Comparison of ENCODE assay signal across 13 mouse cellular contexts in genomic region chr1:34858671-34859070, GRCm38 (mm10). TPM values are rescaled to one million over a fixed set of nuclear protein-coding genes. Genes with fewer than 3 reads are reported as not detected.
A peak's percentile ranks its signal among the peaks of the same experiment; 100 is the strongest.
DNase-seq lines count a peak whose midpoint lies in the region; ATAC-seq lines count a peak whose summit lies in the region.
"Had no signal": no experiment of that assay in that cellular context is flagged by ENCODE, and none has a peak within 500 bp of the region (broad histone marks: within the 10 kb centered on the region; RNA-seq: fewer than 3 reads in every experiment).

No protein-coding gene starts in this region.

- no peak overlapping the region for H3K4me3 ChIP-seq in intestine, embryonic 16.5 days (ENCODE audit: low read length)
- H3K4me3 ChIP-seq in macrophage (ENCODE audit: inconsistent target), result no peak overlapping the region
- H3K4me3 ChIP-seq: midbrain, embryonic 15.5 days had no signal

- 0 out of 2 replicates have a peak overlapping the region, but pooled peaks have one; percentile 4 for H3K4me2 ChIP-seq in intestine, embryonic 16.5 days (ENCODE audit: low read depth, low read length)
- H3K4me2 ChIP-seq: midbrain, embryonic 15.5 days had no signal

- ATAC-seq in intestine, embryonic 16.5 days, result peak; percentile 97
- ATAC-seq in erythroblast, adult 5-6 weeks (replicated peaks; ENCODE audit: low FRiP score, poor library complexity, severe bottlenecking), result no peak
- ATAC-seq: hindbrain, postnatal 0 days; midbrain, embryonic 15.5 days had no signal

- peaks cover 7% of the 10 kb centered on the region; the same call in 1 of the 2 replicates for H3K36me3 ChIP-seq in intestine, embryonic 16.5 days (ENCODE audit: control insufficient read depth, insufficient read depth, low read length)
- H3K36me3 ChIP-seq in macrophage (ENCODE audit: inconsistent target), result peaks cover 24% of the 10 kb centered on the region

- peak; percentile 28 to 37 for DNase-seq in urinary bladder, adult 18-20 months (ENCODE audit: low spot score in 2 of 2)
- no peak for DNase-seq in urinary bladder, postnatal 25 days (ENCODE audit: low spot score)
- no peak for DNase-seq in layer of hippocampus, adult 8-10 months (ENCODE audit: low spot score in 2 of 2)
- DNase-seq in gastrocnemius, adult 8-10 months (ENCODE audit: low spot score in 2 of 2), result no peak
- DNase-seq: adrenal gland, postnatal 25 days; cerebellum, postnatal 36 days; gastrocnemius, postnatal 36 days; thymus, adult 18-20 months had no signal

- 46% methylated on average over 5 of the region's 5 CpGs for WGBS in intestine, embryonic 16.5 days
- 18% methylated on average over 5 of the region's 5 CpGs for WGBS in macrophage (ENCODE audit: missing documents)

- H3K9ac ChIP-seq in intestine, embryonic 16.5 days (ENCODE audit: low read depth, low read length), result peak overlapping the region; percentile 20; the same call in 1 of the 2 replicates
- H3K9ac ChIP-seq: midbrain, embryonic 15.5 days had no signal

- H3K9me3 ChIP-seq in intestine, embryonic 16.5 days (ENCODE audit: control insufficient read depth, low read length), result no peaks in the 10 kb centered on the region
- H3K9me3 ChIP-seq: midbrain, embryonic 15.5 days had no signal

- H3K4me1 ChIP-seq in intestine, embryonic 16.5 days (ENCODE audit: control insufficient read depth, insufficient read depth, low read length), result 0 out of 2 replicates have a peak, but pooled peaks cover 3% of the 10 kb centered on the region
- H3K4me1 ChIP-seq: midbrain, embryonic 15.5 days had no signal

- peak overlapping the region; percentile 64 for H3K27ac ChIP-seq in intestine, embryonic 16.5 days (ENCODE audit: low read length)
- H3K27ac ChIP-seq in macrophage, result peak overlapping the region; percentile 58
- H3K27ac ChIP-seq: hindbrain, postnatal 0 days; midbrain, embryonic 15.5 days had no signal

- no peaks in the 10 kb centered on the region for H3K27me3 ChIP-seq in intestine, embryonic 16.5 days (replicated peaks; ENCODE audit: control insufficient read depth, insufficient read depth, low read length)
- H3K27me3 ChIP-seq: midbrain, embryonic 15.5 days had no signal

- peaks cover 80% of the 10 kb centered on the region for H3K79me2 ChIP-seq in macrophage (ENCODE audit: inconsistent target)

RNA-seq across cellular contexts. Expression of gene Plekhb2, which starts 8.9 kb away (rescaled TPM):
- polyA plus RNA-seq in intestine, embryonic 16.5 days (2015; fragmentation: Nextera tagmentation; extraction: Ambion mirVana), result 118 and 132 TPM in 2 replicates
- total RNA-seq in macrophage (2018; cell fraction: chromatin; rRNA removed), result 10 to 100 TPM; 30.8 to 82.0 (median 54.7) TPM
- total RNA-seq in macrophage (2018; cell fraction: cytosol; rRNA removed), result 100 to 1,000 TPM in 18 of 26 experiments, 10 to 100 TPM in 8; 89.8 to 155 (median 119) TPM
- 100 to 1,000 TPM in 5 of 26 experiments, 10 to 100 TPM in 21; 63.3 to 114 (median 81.8) TPM for total RNA-seq in macrophage (2018; cell fraction: nucleus; rRNA removed)
- polyA plus RNA-seq in macrophage (2018), result 93.5 to 132 TPM (median 125 TPM) in 3 replicates
- 16.7 and 24.9 TPM in 2 replicates for total RNA-seq in erythroblast, adult 5-6 weeks (2015; ENCODE audit: low replicate concordance)
- 5.4 and 5.5 TPM in 2 replicates for total RNA-seq in erythroblast, adult 5-6 weeks (2017; ENCODE audit: low replicate concordance)
- total RNA-seq in layer of hippocampus, adult 8-10 months (2022), result 100 to 1,000 TPM; 202 to 222 (median 211) TPM
- total RNA-seq in gastrocnemius, adult 8-10 months (2022), result 10 to 100 TPM; 61.3 to 67.2 (median 62.5) TPM

RNA-seq across cellular contexts. Expression of gene Fam168b, which starts 15.8 kb away (rescaled TPM):
- 24.9 and 45.5 TPM in 2 replicates for polyA plus RNA-seq in intestine, embryonic 16.5 days (2015; fragmentation: Nextera tagmentation; extraction: Ambion mirVana)
- 100 to 1,000 TPM in 3 of 26 experiments, 10 to 100 TPM in 23; 32.3 to 116 (median 75.6) TPM for total RNA-seq in macrophage (2018; cell fraction: chromatin; rRNA removed)
- total RNA-seq in macrophage (2018; cell fraction: cytosol; rRNA removed), result 100 to 1,000 TPM in 12 of 26 experiments, 10 to 100 TPM in 14; 60.4 to 134 (median 84.7) TPM
- total RNA-seq in macrophage (2018; cell fraction: nucleus; rRNA removed), result 100 to 1,000 TPM in 2 of 26 experiments, 10 to 100 TPM in 24; 51.3 to 115 (median 78.1) TPM
- polyA plus RNA-seq in macrophage (2018), result 86.8 to 105 TPM (median 101 TPM) in 3 replicates
- 6.3 and 13.6 TPM in 2 replicates for total RNA-seq in erythroblast, adult 5-6 weeks (2015; ENCODE audit: low replicate concordance)
- 15.9 and 29.3 TPM in 2 replicates for total RNA-seq in erythroblast, adult 5-6 weeks (2017; ENCODE audit: low replicate concordance)
- 100 to 1,000 TPM; 182 to 227 (median 212) TPM for total RNA-seq in layer of hippocampus, adult 8-10 months (2022)
- total RNA-seq in gastrocnemius, adult 8-10 months (2022), result 10 to 100 TPM; 18.7 to 27.5 (median 21.0) TPM

Comparison
In these comparisons a context has a peak if more than half of its experiments do, and no peak if none do; other contexts are left out.
1. DNase-seq: peak in urinary bladder, adult 18-20 months (2 of 2); none in urinary bladder, postnatal 25 days (single experiment), layer of hippocampus, adult 8-10 months (0 of 2) and gastrocnemius, adult 8-10 months (0 of 2).
2. RNA of gene Fam168b, which starts 15.8 kb away (total RNA-seq): 182 to 227 TPM in layer of hippocampus, adult 8-10 months; 6.3 to 29.3 TPM in erythroblast, adult 5-6 weeks and 18.7 to 27.5 TPM in gastrocnemius, adult 8-10 months; every median in the first group is over 4 times any median in the second.